Mouse (Mus musculus): ENCODE data around the gene Hcrtr1.

Hcrtr1 gene

GRCm38 (mm10) chr4:130167814-130168213 lies 28.7 kb upstream of the Hcrtr1 start:
- no peak for DNase-seq (ENCODE audit: low spot score in 2 of 2)

GRCm38 (mm10) chr4:130167321-130167720 lies 28.2 kb upstream of the Hcrtr1 start:
- no peak for DNase-seq (ENCODE audit: low spot score in 2 of 2)

DNA sequence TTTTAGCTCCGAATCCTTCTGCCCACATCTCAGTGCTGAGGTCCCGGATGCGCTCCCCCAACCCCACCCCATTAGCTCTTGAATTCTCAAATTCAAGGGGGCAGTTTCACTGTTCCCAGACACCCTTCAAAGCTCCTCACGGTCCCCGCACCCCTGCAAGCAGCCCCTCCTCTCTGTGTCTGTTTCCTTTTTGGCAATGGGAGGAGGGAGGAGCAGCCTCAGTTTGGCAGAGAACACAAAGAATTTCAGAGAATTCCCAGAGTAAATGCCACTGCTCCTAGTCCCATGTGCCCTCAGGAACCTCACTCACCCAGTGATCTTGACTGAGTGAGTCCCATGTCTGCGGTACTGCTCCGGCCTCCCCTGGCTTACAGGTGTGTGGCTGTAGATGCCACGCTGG lies 27.4 kb upstream of the Hcrtr1 start:
- DNase-seq (ENCODE audit: low spot score in 2 of 2), result no peak

GRCm38 (mm10) chr4:130166061-130166460 lies 26.9 kb upstream of the Hcrtr1 start:
- DNase-seq (ENCODE audit: low spot score in 2 of 2), result no peak

DNA sequence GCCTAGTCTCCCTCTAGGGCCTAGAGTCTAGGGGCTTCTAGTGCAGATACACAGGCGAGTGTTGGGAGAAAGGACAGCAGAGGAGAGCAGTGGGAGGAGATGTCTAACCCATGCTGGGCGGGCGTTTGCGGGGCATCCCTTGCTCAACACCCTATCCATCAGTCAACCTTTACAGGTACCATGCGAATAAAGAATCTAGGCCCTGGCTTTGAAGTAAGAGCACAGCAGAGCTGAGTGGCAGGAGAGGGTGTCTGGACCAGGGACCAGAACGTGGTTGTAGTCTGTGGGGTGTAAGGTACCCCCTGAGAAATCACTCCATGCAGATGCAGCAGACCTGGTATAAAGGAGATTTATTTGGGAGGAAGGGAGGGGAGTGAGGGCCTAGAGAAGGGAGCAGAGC lies 25.0 kb upstream of the Hcrtr1 start:
- no peak for DNase-seq (ENCODE audit: low spot score in 2 of 2)

DNA sequence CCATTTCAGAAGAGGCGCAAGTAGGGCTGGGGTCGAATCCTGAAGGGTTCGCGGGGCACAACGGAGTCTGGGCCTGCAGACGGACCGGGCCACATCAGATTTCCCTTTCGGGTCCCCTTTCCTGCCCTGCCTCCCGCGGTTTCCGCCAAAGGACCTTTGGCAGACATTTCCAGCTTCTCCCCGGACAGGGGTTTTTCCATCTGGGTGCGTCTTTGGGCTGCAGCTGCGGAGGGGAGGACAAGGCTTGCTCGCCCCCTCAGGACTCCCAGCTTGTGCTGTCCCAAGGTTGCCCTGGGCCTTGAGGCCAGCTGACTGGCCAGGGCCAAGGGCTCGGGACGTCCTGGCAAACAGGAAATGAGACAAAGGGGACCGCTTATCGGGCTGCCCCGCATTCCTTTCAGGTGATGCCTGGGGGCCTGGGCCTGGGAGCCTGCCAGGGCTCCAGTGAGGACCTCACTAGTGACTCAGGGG lies 24.3 kb upstream of the Hcrtr1 start:
- DNase-seq (ENCODE audit: low spot score in 2 of 2), result no peak

DNA sequence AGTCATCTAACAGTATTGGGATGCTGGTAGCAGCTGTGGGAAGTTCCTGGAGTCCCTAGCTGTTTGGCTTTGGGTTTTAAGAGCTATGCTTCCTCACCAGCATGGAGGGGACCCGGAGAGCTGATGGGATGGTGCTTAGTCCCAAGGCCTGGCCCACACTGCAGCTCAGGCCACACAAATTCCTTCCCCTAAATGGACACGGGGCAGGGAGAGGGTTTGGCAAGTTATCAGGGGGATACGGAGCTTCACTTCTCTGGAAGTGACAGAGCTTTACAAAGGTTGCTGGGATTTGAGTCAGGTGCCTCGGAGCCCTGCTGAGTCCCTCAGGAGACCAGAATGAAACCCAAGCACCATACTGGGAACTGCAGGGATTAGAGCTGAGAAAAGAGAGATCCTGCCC lies 22.2 kb upstream of the Hcrtr1 start:
- DNase-seq (ENCODE audit: low spot score in 2 of 2), result no peak

GRCm38 (mm10) chr4:130156812-130157371 lies 17.7 kb upstream of the Hcrtr1 start:
- DNase-seq (ENCODE audit: low spot score in 2 of 2), result no peak

- DNase-seq (ENCODE audit: low spot score in 2 of 2), result no peak
These were observed 15.1 kb upstream of the Hcrtr1 start for GRCm38 (mm10) chr4:130154250-130154649.

GRCm38 (mm10) chr4:130148405-130148804 lies 9.2 kb upstream of the Hcrtr1 start:
- no peak for DNase-seq (ENCODE audit: low spot score in 2 of 2)

DNA sequence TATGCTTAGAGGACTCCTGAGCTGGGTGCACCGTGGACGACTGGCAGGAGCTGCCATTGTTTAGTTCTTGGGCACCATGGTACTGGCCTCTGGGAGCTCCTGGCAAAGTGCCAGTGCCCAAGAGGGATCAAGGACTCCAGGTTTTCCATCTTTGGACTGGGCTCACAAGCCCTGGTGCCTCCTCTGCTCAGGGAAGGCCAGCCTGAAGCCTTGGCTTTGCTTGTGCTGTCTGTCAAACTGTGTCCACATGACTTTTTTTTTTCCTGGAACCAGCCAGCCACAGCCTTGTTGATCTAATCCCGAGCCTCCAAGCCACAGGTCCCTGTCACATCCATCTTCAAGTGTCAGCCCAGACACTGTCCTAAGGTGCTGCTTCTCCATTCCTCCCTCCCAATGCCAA lies 2.6 kb upstream of the Hcrtr1 start:
- DNase-seq (ENCODE audit: low spot score in 2 of 2), result no peak

DNA sequence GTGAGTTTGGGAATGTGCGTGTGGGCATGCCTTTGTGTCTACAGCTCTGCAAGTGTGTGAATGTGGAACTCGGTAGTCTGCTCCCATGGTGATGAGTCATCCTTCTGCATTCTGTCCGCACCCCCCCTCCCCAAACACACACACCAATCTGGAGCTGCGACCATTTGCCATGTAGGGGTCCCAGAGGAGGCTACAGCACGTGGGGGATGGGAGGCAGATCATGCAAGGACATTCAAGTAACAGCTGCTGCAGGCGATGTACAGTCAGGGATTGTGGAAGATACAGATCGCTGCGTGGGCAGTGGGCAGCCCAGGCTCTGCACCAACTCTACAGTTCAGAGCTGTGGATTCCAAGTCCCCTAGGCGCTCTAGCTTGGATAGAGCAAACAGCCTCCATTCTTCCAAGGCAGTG lies 1.8 kb upstream of the Hcrtr1 start:
- peak; percentile 80 to 89 for DNase-seq (ENCODE audit: low spot score in 2 of 2)

DNA sequence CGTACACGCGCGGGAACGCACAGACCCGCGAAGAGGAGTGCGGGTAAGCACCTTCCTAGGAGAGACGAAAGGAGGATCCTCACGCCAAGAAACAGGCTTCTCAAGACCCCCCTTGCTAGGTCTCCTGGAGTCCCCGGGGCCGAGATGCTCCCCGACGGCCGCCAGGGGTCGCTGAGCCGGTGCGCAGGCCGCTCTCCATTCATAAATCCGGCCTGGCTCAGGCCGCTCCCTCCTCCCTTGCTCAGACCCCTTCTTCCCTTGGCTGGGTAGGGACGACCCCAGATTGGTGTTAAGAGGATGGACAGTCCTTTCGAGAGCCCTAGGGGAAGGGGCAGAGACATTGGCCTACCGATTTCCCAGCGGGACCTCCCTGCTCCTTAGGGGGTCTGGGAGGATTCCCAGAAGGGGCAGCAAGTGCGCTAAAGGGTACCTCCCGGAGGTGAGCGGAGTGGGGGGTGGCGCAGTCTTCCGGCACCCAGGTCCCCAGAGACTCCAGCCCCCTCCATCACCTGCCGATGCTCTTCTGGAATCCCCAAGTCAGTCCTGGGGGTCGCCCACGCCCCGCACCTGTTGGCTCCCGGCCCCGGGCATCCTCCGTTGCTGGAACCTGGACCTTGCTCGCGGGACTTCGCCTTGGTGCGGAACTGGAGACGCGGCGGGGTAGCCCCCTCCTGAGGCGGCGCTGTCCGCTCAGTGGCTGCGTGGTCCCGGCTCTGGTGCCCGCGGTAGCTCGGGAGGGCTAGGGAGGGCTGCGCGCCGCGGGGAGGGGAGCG lies 532 bp downstream of the Hcrtr1 start:
- DNase-seq (ENCODE audit: low spot score in 2 of 2), result peak; percentile 71 to 83

GRCm38 (mm10) chr4:130133399-130133798 lies 5.8 kb downstream of the Hcrtr1 start:
- DNase-seq (ENCODE audit: low spot score in 2 of 2), result no peak

GRCm38 (mm10) chr4:130131448-130132105 lies 7.6 kb downstream of the Hcrtr1 start:
- DNase-seq (ENCODE audit: low spot score in 2 of 2), result no peak

DNA sequence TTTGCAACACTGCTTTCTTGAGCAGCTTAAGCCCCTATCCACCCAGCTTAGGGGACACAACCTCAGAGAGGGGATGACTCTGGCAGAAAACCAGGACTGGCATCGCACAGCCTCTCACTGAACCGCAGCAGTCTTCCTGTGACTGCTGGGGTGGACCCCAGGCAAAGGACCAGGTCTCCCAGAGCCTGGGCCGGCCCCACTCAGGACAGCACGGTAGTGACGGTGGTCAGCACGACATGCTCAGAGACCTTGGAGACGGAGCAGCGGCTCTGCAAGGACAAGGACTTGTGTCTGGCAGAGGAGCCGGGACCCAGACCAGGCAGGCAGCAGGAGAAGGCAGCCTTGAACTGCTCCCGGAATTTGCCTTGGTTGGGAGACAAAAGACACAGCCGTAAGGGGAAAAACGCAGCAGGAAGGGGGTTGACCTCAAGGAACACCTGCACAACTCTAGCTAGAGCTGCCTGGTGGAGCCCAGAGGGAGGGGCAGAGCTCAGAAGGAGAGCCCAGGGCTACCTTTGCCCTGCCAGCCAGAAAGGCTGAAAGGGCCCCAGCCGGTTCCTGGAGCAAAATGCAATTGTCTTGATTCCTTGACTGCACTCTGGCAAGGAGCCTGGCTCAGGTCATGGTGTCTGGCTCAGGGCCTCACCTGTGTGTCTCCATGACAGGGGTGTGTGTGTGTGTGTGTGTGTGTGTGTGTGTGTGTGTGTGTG lies 8.4 kb downstream of the Hcrtr1 start:
- no peak for DNase-seq (ENCODE audit: low spot score in 2 of 2)

- DNase-seq (ENCODE audit: low spot score in 2 of 2), result no peak
These were observed 9.1 kb downstream of the Hcrtr1 start for GRCm38 (mm10) chr4:130130082-130130481.

GRCm38 (mm10) chr4:130128907-130129306 lies 10.3 kb downstream of the Hcrtr1 start:
- no peak for DNase-seq (ENCODE audit: low spot score in 2 of 2)

DNA sequence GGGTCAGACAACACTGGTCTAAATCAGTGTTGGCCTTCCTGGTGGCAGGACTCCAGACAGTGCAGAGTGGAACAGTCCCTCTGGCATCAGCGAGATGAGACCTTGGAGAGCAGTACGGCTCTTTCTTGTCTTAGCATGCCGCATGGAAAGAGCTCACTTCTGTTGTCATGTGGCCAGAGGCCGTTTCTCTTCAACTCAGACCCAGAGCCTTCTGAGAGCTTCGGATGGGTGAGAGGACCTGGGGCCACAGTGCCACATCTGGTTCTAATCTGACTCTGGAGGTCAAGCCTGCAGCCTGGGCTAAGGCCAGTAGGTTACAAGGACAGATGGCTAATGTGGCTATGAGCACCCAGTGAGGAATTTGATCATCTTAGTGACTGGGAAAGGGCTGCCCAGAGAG lies 13.2 kb downstream of the Hcrtr1 start:
- no peak for DNase-seq (ENCODE audit: low spot score in 2 of 2)

DNA sequence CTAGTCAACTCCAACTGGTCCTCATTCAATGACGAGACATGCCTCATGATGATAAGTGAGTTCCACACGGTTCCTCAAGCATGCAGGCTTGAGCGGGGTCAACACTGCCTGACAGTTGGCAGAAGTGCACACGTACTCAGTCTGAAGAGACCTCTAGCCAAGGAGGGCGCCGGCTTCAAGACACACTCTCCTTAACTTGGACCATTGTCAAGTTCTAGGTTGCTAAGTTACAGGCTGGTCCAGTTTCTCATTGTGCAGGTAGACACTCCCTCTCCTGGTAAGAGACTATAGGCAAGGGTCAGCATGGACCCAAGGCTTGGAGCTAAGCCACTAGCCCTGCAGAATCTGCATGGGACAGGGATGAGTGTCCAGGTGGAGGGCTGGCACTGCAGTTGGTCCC lies 14.0 kb downstream of the Hcrtr1 start:
- DNase-seq (ENCODE audit: low spot score in 2 of 2), result no peak

DNA sequence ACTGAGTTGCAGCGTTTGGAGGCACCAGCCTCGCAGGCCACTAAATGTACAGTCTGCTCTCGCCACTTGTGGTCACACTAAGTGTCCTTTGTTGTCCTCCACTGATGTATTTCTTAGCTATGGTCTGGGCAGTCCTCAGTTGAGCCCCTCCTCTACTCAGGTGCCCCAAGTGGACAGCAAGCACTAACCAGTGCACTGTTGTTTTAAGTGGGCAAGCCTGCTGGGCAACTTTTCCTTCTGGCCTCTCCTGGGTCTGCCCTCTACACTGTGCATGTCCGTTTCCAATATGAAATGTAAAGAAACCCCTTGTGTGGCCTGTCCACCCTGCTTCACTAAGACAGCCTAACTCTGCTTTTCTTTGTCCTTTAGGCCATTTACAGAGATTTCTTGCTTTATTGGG lies 15.0 kb downstream of the Hcrtr1 start:
- DNase-seq (ENCODE audit: low spot score in 2 of 2), result no peak

DNA sequence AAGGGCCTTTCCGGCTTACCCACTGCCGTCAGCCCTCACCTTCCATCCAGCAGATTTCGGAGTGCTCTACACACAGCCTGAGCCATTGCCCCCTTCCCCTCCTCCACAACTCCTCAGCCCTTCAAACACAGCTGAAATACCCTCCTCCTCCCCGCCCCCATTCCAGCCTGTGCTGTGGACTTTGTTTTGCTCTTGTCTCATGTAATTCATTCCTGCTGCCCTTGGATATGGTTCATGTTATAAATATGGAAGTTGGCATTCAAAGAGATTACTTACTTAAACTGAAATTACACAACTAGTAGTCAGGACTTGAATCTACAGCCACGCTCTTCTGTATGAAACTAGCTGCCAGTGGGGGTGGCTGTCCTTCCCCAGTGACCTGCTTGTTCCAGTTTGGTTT lies 16.1 kb downstream of the Hcrtr1 start:
- DNase-seq (ENCODE audit: low spot score in 2 of 2), result no peak
